Mouse (Mus musculus) embryo, embryonic 11.5 days (tissue): ENCODE measurements around the gene Pld1.

ENCODE experiments used
- DNase-seq: peaks from one replicate; pipeline ENCODE4 v3.0.0-alpha.2; 2012; ENCODE audit warnings: low read depth, low spot score

Pld1 gene

GRCm38 (mm10) chr3:27991100-27991703, 52.7 kb downstream of the Pld1 start:
- DNase-seq = no peak

- no peak for DNase-seq
Measured at GRCm38 (mm10) chr3:27994175-27994990, 55.9 kb downstream of the Pld1 start.

GRCm38 (mm10) chr3:28004321-28004720, 65.8 kb downstream of the Pld1 start:
- DNase-seq = no peak

GRCm38 (mm10) chr3:28007684-28008083, 69.2 kb downstream of the Pld1 start:
- no peak for DNase-seq

- no peak for DNase-seq
Measured at GRCm38 (mm10) chr3:28008369-28008768, 69.9 kb downstream of the Pld1 start.

- no peak for DNase-seq
Measured at GRCm38 (mm10) chr3:28012177-28012576, 73.7 kb downstream of the Pld1 start.

GRCm38 (mm10) chr3:28013441-28013840, 74.9 kb downstream of the Pld1 start:
- DNase-seq = no peak

GRCm38 (mm10) chr3:28017002-28017401, 78.5 kb downstream of the Pld1 start:
- no peak for DNase-seq

GRCm38 (mm10) chr3:28019727-28020126, 81.2 kb downstream of the Pld1 start:
- DNase-seq = no peak

GRCm38 (mm10) chr3:28020404-28020803, 81.9 kb downstream of the Pld1 start:
- no peak for DNase-seq

- no peak for DNase-seq
Measured at GRCm38 (mm10) chr3:28022191-28022590, 83.7 kb downstream of the Pld1 start.

- no peak for DNase-seq
Measured at GRCm38 (mm10) chr3:28026876-28027275, 88.4 kb downstream of the Pld1 start.

GRCm38 (mm10) chr3:28028456-28028855, 90.0 kb downstream of the Pld1 start:
- no peak for DNase-seq

GRCm38 (mm10) chr3:28030860-28031259, 92.4 kb downstream of the Pld1 start:
- no peak for DNase-seq

- no peak for DNase-seq
Measured at GRCm38 (mm10) chr3:28031643-28032243, 93.2 kb downstream of the Pld1 start.

GRCm38 (mm10) chr3:28033898-28034297, 95.4 kb downstream of the Pld1 start:
- DNase-seq = no peak

- DNase-seq = no peak
Measured at GRCm38 (mm10) chr3:28034707-28035333, 96.3 kb downstream of the Pld1 start.

GRCm38 (mm10) chr3:28037320-28037932, 98.9 kb downstream of the Pld1 start:
- DNase-seq = no peak

- DNase-seq = no peak
Measured at GRCm38 (mm10) chr3:28038106-28038505, 99.6 kb downstream of the Pld1 start.

- DNase-seq = no peak
Measured at GRCm38 (mm10) chr3:28039760-28040159, 101.3 kb downstream of the Pld1 start.

GRCm38 (mm10) chr3:28041236-28041635, 102.7 kb downstream of the Pld1 start:
- DNase-seq = no peak

GRCm38 (mm10) chr3:28042366-28042765, 103.9 kb downstream of the Pld1 start:
- no peak for DNase-seq
